Comparison of ENCODE assay signal across 15 mouse cellular contexts in the genomic region with DNA sequence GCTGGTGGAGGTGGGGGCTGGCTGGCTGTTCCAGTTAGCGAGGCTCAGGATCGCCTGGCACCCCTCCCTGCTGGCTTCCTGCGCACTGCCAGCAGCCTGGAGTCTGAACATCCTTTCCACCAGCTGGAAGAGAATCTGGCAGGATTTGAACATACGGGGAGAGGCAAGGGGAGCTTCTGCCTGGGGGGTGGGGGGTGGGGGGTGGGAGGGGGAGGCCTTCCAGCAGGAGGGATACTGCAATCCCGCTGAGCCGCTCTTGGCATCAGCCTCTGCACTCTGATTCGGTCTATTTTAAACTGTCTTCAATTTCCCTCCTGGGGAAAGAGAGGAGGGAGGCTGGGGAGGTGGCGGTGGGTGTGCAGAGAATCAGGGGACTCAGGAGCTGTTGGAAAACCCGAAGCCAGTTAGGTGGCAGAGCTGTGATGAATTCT.
DNase-seq lines count a peak whose midpoint lies in the region; ATAC-seq and TF ChIP-seq lines count a peak whose summit lies in the region.
"Had no signal": no experiment of that assay in that cellular context is flagged by ENCODE, and none has a peak within 500 bp of the region (broad histone marks: within the 10 kb centered on the region; RNA-seq: fewer than 3 reads in every experiment).

No protein-coding gene starts in this region.

- no peak overlapping the region for H3K9ac ChIP-seq in hindbrain, embryonic 11.5 days (ENCODE audit: low read depth, low read length)
- H3K9ac ChIP-seq: embryonic facial prominence, embryonic 13.5 days; neural tube, embryonic 12.5 days had no signal

- no peak for DNase-seq in hindbrain, embryonic 10.5 days (ENCODE audit: low spot score)
- no peak for DNase-seq in hindbrain, embryonic 11.5 days (ENCODE audit: low spot score)
- peak; percentile 60 to 76 for DNase-seq in layer of hippocampus, adult 8-10 months (ENCODE audit: low spot score in 2 of 2)
- peak; percentile 75 for DNase-seq in right cerebral cortex, adult 18-20 months
- DNase-seq in thymus, adult 2 months: no peak
- DNase-seq in heart, adult 9 months (ENCODE audit: low spot score in 2 of 2): no peak
- DNase-seq: adrenal gland, adult 2 months; cerebellum, adult 11-12 months; heart, adult 2 months; thymus, postnatal 14 days had no signal

- peaks cover 30% of the 10 kb centered on the region for H3K27me3 ChIP-seq in hindbrain, embryonic 10.5 days (ENCODE audit: insufficient read depth, poor library complexity, severe bottlenecking)
- no peaks in the 10 kb centered on the region for H3K27me3 ChIP-seq in hindbrain, embryonic 11.5 days (ENCODE audit: control insufficient read depth, insufficient read depth, low read length)
- H3K27me3 ChIP-seq in thymus, adult 2 months (ENCODE audit: control insufficient read depth, insufficient read depth, low read length): no peaks in the 10 kb centered on the region
- H3K27me3 ChIP-seq: megakaryocyte, embryonic 14.5 days; neural tube, embryonic 12.5 days had no signal

- no peak for TF ChIP-seq CTCF in thymus, adult 2 months (IDR thresholded peaks at IDR 0.05; ENCODE audit: borderline replicate concordance, control insufficient read depth, extremely low read depth, insufficient read depth, low read length, poor library complexity)

- no peak overlapping the region for H3K4me3 ChIP-seq in hindbrain, embryonic 10.5 days
- H3K4me3 ChIP-seq in hindbrain, embryonic 11.5 days (ENCODE audit: low read depth, low read length): no peak overlapping the region
- no peak overlapping the region for H3K4me3 ChIP-seq in thymus, adult 2 months (ENCODE audit: control insufficient read depth, insufficient read depth, low read length)
- H3K4me3 ChIP-seq: embryonic facial prominence, embryonic 13.5 days; heart, adult 2 months; megakaryocyte, embryonic 14.5 days; neural tube, embryonic 12.5 days had no signal

- ATAC-seq in hindbrain, embryonic 11.5 days (ENCODE audit: low FRiP score): no peak
- ATAC-seq in frontal cortex, adult (ENCODE audit: low TSS enrichment): peak; percentile 92
- ATAC-seq in megakaryocyte progenitor cell, adult 5-6 weeks (replicated peaks; ENCODE audit: poor library complexity): no peak

- H3K27ac ChIP-seq in hindbrain, embryonic 10.5 days: peak overlapping the region; percentile 50; the same call in 1 of the 2 replicates
- H3K27ac ChIP-seq in hindbrain, embryonic 11.5 days (ENCODE audit: low read depth, low read length): no peak overlapping the region
- no peak overlapping the region for H3K27ac ChIP-seq in thymus, adult 2 months (ENCODE audit: control insufficient read depth, insufficient read depth, low read length)
- H3K27ac ChIP-seq: embryonic facial prominence, embryonic 13.5 days; heart, adult 2 months; neural tube, embryonic 12.5 days had no signal

- no peaks in the 10 kb centered on the region for H3K36me3 ChIP-seq in hindbrain, embryonic 10.5 days
- no peaks in the 10 kb centered on the region for H3K36me3 ChIP-seq in hindbrain, embryonic 11.5 days (ENCODE audit: control insufficient read depth, insufficient read depth, low read length)
- H3K36me3 ChIP-seq in thymus, adult 2 months (ENCODE audit: control insufficient read depth, insufficient read depth, low read length): no peaks in the 10 kb centered on the region
- H3K36me3 ChIP-seq: embryonic facial prominence, embryonic 13.5 days; neural tube, embryonic 12.5 days had no signal

- no peak for TF ChIP-seq POLR2A in thymus, adult 2 months (IDR thresholded peaks at IDR 0.05; ENCODE audit: control insufficient read depth, extremely low read depth, insufficient read depth, low read length, poor library complexity)

- H3K9me3 ChIP-seq in hindbrain, embryonic 10.5 days: no peaks in the 10 kb centered on the region
- no peaks in the 10 kb centered on the region for H3K9me3 ChIP-seq in hindbrain, embryonic 11.5 days (ENCODE audit: control insufficient read depth, low read length)
- H3K9me3 ChIP-seq: embryonic facial prominence, embryonic 13.5 days; neural tube, embryonic 12.5 days had no signal

- H3K4me1 ChIP-seq in hindbrain, embryonic 10.5 days (replicated peaks): peaks cover 32% of the 10 kb centered on the region
- no peaks in the 10 kb centered on the region for H3K4me1 ChIP-seq in hindbrain, embryonic 11.5 days (replicated peaks; ENCODE audit: control insufficient read depth, insufficient read depth, low read length)
- H3K4me1 ChIP-seq in thymus, adult 2 months (replicated peaks; ENCODE audit: control insufficient read depth, insufficient read depth, low read length): no peaks in the 10 kb centered on the region
- H3K4me1 ChIP-seq: megakaryocyte, embryonic 14.5 days; neural tube, embryonic 12.5 days had no signal

- H3K4me2 ChIP-seq in hindbrain, embryonic 11.5 days (replicated peaks; ENCODE audit: low read depth, low read length): no peak overlapping the region
- H3K4me2 ChIP-seq: embryonic facial prominence, embryonic 13.5 days; neural tube, embryonic 12.5 days had no signal

- 35% methylated on average over 9 of the region's 9 CpGs for WGBS in hindbrain, embryonic 10.5 days
- WGBS in hindbrain, embryonic 11.5 days: 29% methylated on average over 9 of the region's 9 CpGs
- WGBS in thymus, adult 2 months: 68% methylated on average over 9 of the region's 9 CpGs

Comparison
In these comparisons a context has a peak if more than half of its experiments do, and no peak if none do; other contexts are left out.
1. DNase-seq: peak in layer of hippocampus, adult 8-10 months (2 of 2) and right cerebral cortex, adult 18-20 months (single experiment); none in hindbrain, embryonic 10.5 days (single experiment), hindbrain, embryonic 11.5 days (single experiment), thymus, adult 2 months (single experiment) and heart, adult 9 months (0 of 2).